Mouse (Mus musculus): ENCODE results near the gene Gnb1. TPM values are rescaled to one million over a fixed set of nuclear protein-coding genes. Genes with fewer than 3 reads are reported as not detected.

Gene Gnb1
- polyA plus RNA-seq, 1 experiment from 2014 or later = 399 TPM

Other genes with a start within 250 kb of the Gnb1 start
- gene Faap20, start 241.6 kb upstream of the Gnb1 start, polyA plus RNA-seq (2015; fragmentation: Nextera tagmentation; extraction: Ambion mirVana) = 74.0 and 76.2 TPM in 2 replicates
- gene Prkcz, start 130.0 kb upstream of the Gnb1 start, polyA plus RNA-seq (2015; fragmentation: Nextera tagmentation; extraction: Ambion mirVana) = 10.5 and 10.6 TPM in 2 replicates
- gene Gabrd, start 93.2 kb upstream of the Gnb1 start, polyA plus RNA-seq (2015; fragmentation: Nextera tagmentation; extraction: Ambion mirVana) = 0.19 and 0.36 TPM in 2 replicates
- gene Cfap74, start 82.2 kb upstream of the Gnb1 start, polyA plus RNA-seq (2015; fragmentation: Nextera tagmentation; extraction: Ambion mirVana) = 3.7 and 4.9 TPM in 2 replicates
- gene Tmem52, start 22.2 kb upstream of the Gnb1 start, polyA plus RNA-seq (2015; fragmentation: Nextera tagmentation; extraction: Ambion mirVana) = 0.79 and 1.1 TPM in 2 replicates
- 85.7 and 90.6 TPM in 2 replicates for gene Nadk, start 71.0 kb downstream of the Gnb1 start, polyA plus RNA-seq (2015; fragmentation: Nextera tagmentation; extraction: Ambion mirVana)
- 6.8 and 7.4 TPM in 2 replicates for gene Slc35e2, start 110.1 kb downstream of the Gnb1 start, polyA plus RNA-seq (2015; fragmentation: Nextera tagmentation; extraction: Ambion mirVana)
- 58.8 and 59.9 TPM in 2 replicates for gene Cdk11b, start 133.5 kb downstream of the Gnb1 start, polyA plus RNA-seq (2015; fragmentation: Nextera tagmentation; extraction: Ambion mirVana)
- not detected in 2 replicates for gene Gm10563, start 154.0 kb downstream of the Gnb1 start, polyA plus RNA-seq (2015; fragmentation: Nextera tagmentation; extraction: Ambion mirVana)
- gene Mmp23, start 162.0 kb downstream of the Gnb1 start, polyA plus RNA-seq (2015; fragmentation: Nextera tagmentation; extraction: Ambion mirVana) = 23.7 and 36.9 TPM in 2 replicates
- 30.1 and 34.3 TPM in 2 replicates for gene Mib2, start 177.8 kb downstream of the Gnb1 start, polyA plus RNA-seq (2015; fragmentation: Nextera tagmentation; extraction: Ambion mirVana)
- gene Fndc10, start 203.0 kb downstream of the Gnb1 start, polyA plus RNA-seq (2015; fragmentation: Nextera tagmentation; extraction: Ambion mirVana) = 11.1 and 11.5 TPM in 2 replicates
- gene Ssu72, start 213.4 kb downstream of the Gnb1 start, polyA plus RNA-seq (2015; fragmentation: Nextera tagmentation; extraction: Ambion mirVana) = 132 and 139 TPM in 2 replicates
- gene Tmem240, start 243.4 kb downstream of the Gnb1 start, polyA plus RNA-seq (2015; fragmentation: Nextera tagmentation; extraction: Ambion mirVana) = 0.94 and 1.3 TPM in 2 replicates